Mouse (Mus musculus) forebrain, embryonic 11.5 days (tissue): ENCODE measurements around the gene Acacb. TPM values are rescaled to one million over a fixed set of nuclear protein-coding genes. Genes with fewer than 3 reads are reported as not detected.

Experiments
- ATAC-seq: fragments of 200-750 bp; cut with Nextera tagmentation; replicated peaks from 2 replicates; pipeline ENCODE4 v1.8.0; 2017; ENCODE audit warnings: moderate TSS enrichment; ENCODE audit not compliant: low FRiP score
- DNase-seq: peaks from one replicate; pipeline ENCODE4 v3.0.0-alpha.2; 2017; ENCODE audit warnings: low spot score
- H3K27ac ChIP-seq: fragments of 300-500 bp; sonication (generic); 2 replicates; pipeline ENCODE4 v1.5.1; 2014; ENCODE audit warnings: low read depth, low read length
- H3K27me3 ChIP-seq: fragments of 300-500 bp; sonication (generic); 2 replicates; pipeline ENCODE4 v1.6.1; 2014; ENCODE audit warnings: mild to moderate bottlenecking, low read length, mixed read lengths; ENCODE audit not compliant: control insufficient read depth, insufficient read depth
- H3K36me3 ChIP-seq: fragments of 300-500 bp; sonication (generic); 2 replicates; pipeline ENCODE4 v1.6.1; 2014; ENCODE audit warnings: mild to moderate bottlenecking, low read length, moderate library complexity, mixed read lengths; ENCODE audit not compliant: control insufficient read depth, insufficient read depth
- H3K4me1 ChIP-seq: fragments of 300-500 bp; sonication (generic); replicated peaks from 2 replicates; pipeline ENCODE4 v1.6.1; 2014; ENCODE audit warnings: low read length, mixed read lengths; ENCODE audit not compliant: control insufficient read depth, insufficient read depth
- H3K4me2 ChIP-seq: fragments of 300-500 bp; sonication (generic); 2 replicates; pipeline ENCODE4 v1.6.1; 2014; ENCODE audit warnings: low read depth, mild to moderate bottlenecking, low read length, moderate library complexity, mixed read lengths; ENCODE audit not compliant: severe bottlenecking
- H3K4me3 ChIP-seq: fragments of 300-500 bp; sonication (generic); 2 replicates; pipeline ENCODE4 v1.5.1; 2014; ENCODE audit warnings: low read depth, low read length
- H3K9ac ChIP-seq: fragments of 300-500 bp; sonication (generic); 2 replicates; pipeline ENCODE4 v1.6.1; 2014; ENCODE audit warnings: low read length
- H3K9me3 ChIP-seq: fragments of 300-500 bp; sonication (generic); 2 replicates; pipeline ENCODE4 v1.6.1; 2016; ENCODE audit warnings: low read length, mixed read lengths; ENCODE audit not compliant: control insufficient read depth
- WGBS: fragments of 180-500 bp; shearing (Covaris S2); extraction: QIAGEN DNeasy Blood & Tissue Kit; methylation state at CpG from one replicate; pipeline ENCODE4 v1.1.7; 2014; 5-methylcytosine and 5-hydroxymethylcytosine counted together
- polyA plus RNA-seq: library from polyadenylated mRNA; unstranded; fragments of >200 nt; fragmentation: Nextera tagmentation; extraction: Ambion mirVana; gene quantifications from 2 replicates; pipeline ENCODE4 v1.2.1, GENCODE M21; 2014

Acacb gene
- polyA plus RNA-seq = 1.3 and 1.9 TPM in 2 replicates

GRCm38 (mm10) chr5:114146028-114146888 lies at the start of gene Acacb:
Gene Acacb, plus strand, starts transcription at chr5:114146535.
- H3K4me2 ChIP-seq = no peak within 1 kb of the TSS
- 59% methylated on average over 19 of the region's 19 CpGs for WGBS
- no peaks in the 10 kb centered on the region for H3K36me3 ChIP-seq
- ATAC-seq (no peak), DNase-seq (no peak)
- no peaks in the 10 kb centered on the region for H3K4me1 ChIP-seq
- no peak within 1 kb of the TSS for H3K27ac ChIP-seq
- H3K27me3 ChIP-seq = no peaks in the 10 kb centered on the region
- H3K9me3 ChIP-seq = no peaks in the 10 kb centered on the region
- H3K9ac ChIP-seq = no peak within 1 kb of the TSS
- H3K4me3 ChIP-seq = no peak within 1 kb of the TSS

GRCm38 (mm10) chr5:114099709-114100389 lies 46.5 kb upstream of the Acacb start:
- H3K27ac ChIP-seq = peak overlapping the region; percentile 41; the same call in 1 of the 2 replicates
- no peaks in the 10 kb centered on the region; the same call in 1 of the 2 replicates for H3K36me3 ChIP-seq
- no peaks in the 10 kb centered on the region for H3K9me3 ChIP-seq
- DNase-seq (peak; percentile 96), ATAC-seq (peak; percentile 92)
- 8% methylated on average over 37 of the region's 37 CpGs for WGBS
- peaks cover 8% of the 10 kb centered on the region for H3K4me1 ChIP-seq
- H3K4me3 ChIP-seq = peak overlapping the region; percentile 93
- peak overlapping the region; percentile 95 for H3K4me2 ChIP-seq
- peak overlapping the region; percentile 92 for H3K9ac ChIP-seq
- no peaks in the 10 kb centered on the region for H3K27me3 ChIP-seq

- Histone ChIP-seq H3K4me3 (peak overlapping the region; percentile 93), H3K9ac (peak overlapping the region; percentile 92), H3K4me2 (peak overlapping the region; percentile 95), H3K27me3 (no peaks in the 10 kb centered on the region), H3K27ac (no peak overlapping the region), H3K9me3 (no peaks in the 10 kb centered on the region), H3K36me3 (no peaks in the 10 kb centered on the region; the same call in 1 of the 2 replicates), H3K4me1 (peaks cover 8% of the 10 kb centered on the region)
- WGBS = 3% methylated on average over 56 of the region's 64 CpGs
- DNase-seq (no peak), ATAC-seq (peak; percentile 72)
These were observed 45.8 kb upstream of the Acacb start for GRCm38 (mm10) chr5:114100390-114101099.

DNA sequence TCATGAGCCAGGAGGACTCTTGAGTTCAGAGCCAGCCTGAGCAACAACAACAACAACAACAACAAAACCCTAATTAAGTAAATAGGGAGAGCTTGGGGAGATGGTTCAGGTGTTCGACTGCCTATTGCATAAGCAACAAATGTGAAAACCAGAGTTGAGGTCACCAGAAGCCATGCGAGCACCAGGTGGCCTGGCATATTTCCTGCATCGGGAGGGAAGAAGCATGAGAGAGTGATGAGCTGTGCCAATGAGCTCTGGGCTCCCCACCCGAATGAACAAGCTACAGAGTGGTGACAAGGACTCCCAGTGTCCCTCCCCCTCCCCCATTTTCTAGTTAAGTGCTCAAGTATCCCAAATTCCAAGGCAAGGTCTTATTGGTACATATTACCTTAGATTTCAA lies 44.5 kb upstream of the Acacb start:
- no peak overlapping the region for H3K9ac ChIP-seq
- H3K27me3 ChIP-seq = no peaks in the 10 kb centered on the region
- peaks cover 8% of the 10 kb centered on the region for H3K4me1 ChIP-seq
- H3K27ac ChIP-seq = no peak overlapping the region
- no peak overlapping the region for H3K4me2 ChIP-seq
- no peak overlapping the region for H3K4me3 ChIP-seq
- 88% methylated on average over 4 of the region's 4 CpGs for WGBS
- H3K9me3 ChIP-seq = no peaks in the 10 kb centered on the region
- ATAC-seq (no peak), DNase-seq (no peak)
- H3K36me3 ChIP-seq = peaks cover 2% of the 10 kb centered on the region; the same call in 1 of the 2 replicates

DNA sequence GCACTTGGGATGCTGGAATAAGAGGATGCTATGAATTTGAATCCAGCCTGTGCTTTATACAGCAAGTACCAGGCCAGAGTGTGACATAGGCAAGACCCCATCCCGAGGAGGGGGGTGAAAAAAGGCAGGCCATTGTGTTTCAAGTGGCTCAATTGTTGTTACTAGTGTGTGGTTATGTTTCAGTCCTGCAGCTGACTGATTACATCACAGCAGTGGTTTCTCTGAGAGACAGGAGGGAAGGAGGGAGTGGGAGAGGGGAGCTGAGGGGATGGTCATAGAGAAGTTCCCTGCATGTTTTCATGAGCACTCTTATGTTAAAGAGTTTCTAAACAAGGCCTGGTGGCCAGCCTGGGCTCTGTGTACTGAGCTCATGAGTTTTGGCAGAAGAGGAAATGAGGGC lies 43.5 kb upstream of the Acacb start:
- no peak overlapping the region for H3K4me3 ChIP-seq
- H3K27me3 ChIP-seq = no peaks in the 10 kb centered on the region
- WGBS = 85% methylated on average over 1 of the region's 1 CpGs
- ATAC-seq (no peak), DNase-seq (no peak)
- peaks cover 2% of the 10 kb centered on the region; the same call in 1 of the 2 replicates for H3K36me3 ChIP-seq
- H3K27ac ChIP-seq = no peak overlapping the region
- peaks cover 8% of the 10 kb centered on the region for H3K4me1 ChIP-seq
- no peak overlapping the region for H3K4me2 ChIP-seq
- no peaks in the 10 kb centered on the region for H3K9me3 ChIP-seq
- no peak overlapping the region for H3K9ac ChIP-seq

GRCm38 (mm10) chr5:114106391-114106935 lies 39.9 kb upstream of the Acacb start:
- no peaks in the 10 kb centered on the region for H3K9me3 ChIP-seq
- H3K27ac ChIP-seq = no peak overlapping the region
- WGBS = 87% methylated on average over 16 of the region's 16 CpGs
- no peak for DNase-seq
- no peak for ATAC-seq
- H3K9ac ChIP-seq = no peak overlapping the region
- H3K36me3 ChIP-seq = peaks cover 9% of the 10 kb centered on the region; the same call in 1 of the 2 replicates
- H3K4me1 ChIP-seq = no peaks in the 10 kb centered on the region
- H3K4me3 ChIP-seq = no peak overlapping the region
- no peak overlapping the region for H3K4me2 ChIP-seq
- no peaks in the 10 kb centered on the region for H3K27me3 ChIP-seq

DNA sequence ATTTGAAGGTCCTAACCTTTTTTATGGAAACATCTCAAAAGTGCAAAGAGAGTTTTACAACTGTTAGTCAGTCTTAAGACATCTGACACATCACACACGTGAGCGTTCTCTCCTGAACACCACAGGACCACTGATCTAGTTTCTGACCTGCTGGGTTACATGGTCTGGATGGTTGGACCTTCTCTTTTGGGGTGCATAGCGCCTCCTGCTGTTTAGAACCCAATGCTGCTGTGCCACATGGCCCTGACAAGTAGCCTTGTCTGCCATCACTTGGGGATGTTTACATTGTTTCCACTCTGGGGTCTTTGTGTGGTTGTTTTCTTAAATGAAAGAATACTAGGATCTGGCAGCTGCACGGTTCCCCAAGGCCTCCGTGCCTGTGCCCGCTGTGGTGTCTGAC lies 33.0 kb upstream of the Acacb start:
- WGBS = 89% methylated on average over 6 of the region's 6 CpGs
- H3K27me3 ChIP-seq = no peaks in the 10 kb centered on the region
- no peak for ATAC-seq

GRCm38 (mm10) chr5:114115030-114115429 lies 31.3 kb upstream of the Acacb start:
- no peak overlapping the region for H3K4me3 ChIP-seq
- no peak for DNase-seq
- no peak overlapping the region for H3K27ac ChIP-seq
- ATAC-seq = no peak
- no peak overlapping the region for H3K4me2 ChIP-seq
- H3K27me3 ChIP-seq = no peaks in the 10 kb centered on the region
- no peaks in the 10 kb centered on the region for H3K9me3 ChIP-seq
- H3K9ac ChIP-seq = no peak overlapping the region
- no peaks in the 10 kb centered on the region; the same call in 1 of the 2 replicates for H3K36me3 ChIP-seq
- WGBS = 88% methylated on average over 5 of the region's 5 CpGs
- no peaks in the 10 kb centered on the region for H3K4me1 ChIP-seq

More for the DNA sequence above, 33.0 kb upstream of the Acacb start:
- Histone ChIP-seq H3K36me3 (peaks cover 5% of the 10 kb centered on the region; the same call in 1 of the 2 replicates), H3K4me2 (no peak overlapping the region), H3K9ac (no peak overlapping the region), H3K27ac (no peak overlapping the region), H3K9me3 (no peaks in the 10 kb centered on the region), H3K4me3 (no peak overlapping the region), H3K4me1 (no peaks in the 10 kb centered on the region)
- DNase-seq = no peak
